Mouse (Mus musculus): ENCODE measurements around the gene Irf2bp1.

GRCm38 (mm10) chr7:18962795-18963194 is 41.0 kb upstream of the Irf2bp1 start:
- TF ChIP-seq MAFK (IDR thresholded peaks at IDR 0.05; ENCODE audit: insufficient read depth, low read depth, low read length) (no peak), HCFC1 (IDR thresholded peaks at IDR 0.05; ENCODE audit: borderline replicate concordance, insufficient read depth, low read length) (no peak), ZNF384 (IDR thresholded peaks at IDR 0.05; ENCODE audit: low read depth, low read length) (no peak), CHD2 (IDR thresholded peaks at IDR 0.05; ENCODE audit: low read depth, low read length) (no peak)
